Mouse (Mus musculus): ENCODE measurements around the gene Stk10.

- no peak for TF ChIP-seq GATA1 (IDR thresholded peaks at IDR 0.05; ENCODE audit: borderline replicate concordance, low read length)
- TF ChIP-seq CTCF (IDR thresholded peaks at IDR 0.05; ENCODE audit: low read depth, low read length): no peak
- TF ChIP-seq POLR2AphosphoS5 (IDR thresholded peaks at IDR 0.05; ENCODE audit: insufficient replicate concordance, low read depth, low read length): no peak
These were observed 57.1 kb downstream of the Stk10 start for GRCm38 (mm10) chr11:32590205-32590604.

Data from G1E (cell line).